Mouse (Mus musculus) B cell, adult 2 months (primary cell): ENCODE data around the gene Galr3.

Experiments
- DNase-seq, 2 experiments: peaks; one replicate each; pipeline ENCODE4 v3.0.0; 2022

Gene Galr3

GRCm38 (mm10) chr15:79057850-79058249, 16.2 kb downstream of the Galr3 start:
- DNase-seq, result no peak

DNA sequence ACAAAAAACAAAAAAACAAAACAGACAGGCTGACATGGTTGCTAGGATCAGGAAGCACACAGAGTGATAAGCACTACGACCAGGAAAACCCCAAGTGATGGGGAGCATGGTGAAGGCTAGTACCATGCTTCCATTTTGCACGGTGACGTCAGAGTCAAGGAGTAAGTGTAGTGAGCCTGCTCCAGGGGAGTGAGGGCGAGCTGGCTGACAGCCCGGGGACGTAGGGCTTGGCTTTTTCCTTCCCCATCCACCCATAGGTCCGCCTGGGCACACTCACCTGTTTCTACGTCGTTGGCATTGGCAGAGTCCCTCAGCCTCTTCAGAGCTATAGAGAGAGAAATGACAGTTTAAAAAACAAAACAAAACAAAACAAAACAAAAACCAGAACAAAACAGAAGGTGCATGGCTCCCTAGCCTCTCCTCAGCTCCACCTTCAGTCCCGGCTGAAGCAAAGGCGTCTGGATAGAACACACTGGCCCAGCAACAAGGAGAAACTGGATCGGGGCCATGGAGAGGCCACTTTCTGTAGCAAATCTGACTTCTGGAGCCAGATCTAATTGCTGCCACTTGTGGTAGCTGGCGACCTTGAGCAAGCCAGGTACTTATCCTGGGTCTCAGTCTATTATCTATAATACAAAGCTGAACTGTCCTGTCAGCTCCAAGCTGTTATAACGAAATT, 19.3 kb downstream of the Galr3 start:
- no peak for DNase-seq

DNA sequence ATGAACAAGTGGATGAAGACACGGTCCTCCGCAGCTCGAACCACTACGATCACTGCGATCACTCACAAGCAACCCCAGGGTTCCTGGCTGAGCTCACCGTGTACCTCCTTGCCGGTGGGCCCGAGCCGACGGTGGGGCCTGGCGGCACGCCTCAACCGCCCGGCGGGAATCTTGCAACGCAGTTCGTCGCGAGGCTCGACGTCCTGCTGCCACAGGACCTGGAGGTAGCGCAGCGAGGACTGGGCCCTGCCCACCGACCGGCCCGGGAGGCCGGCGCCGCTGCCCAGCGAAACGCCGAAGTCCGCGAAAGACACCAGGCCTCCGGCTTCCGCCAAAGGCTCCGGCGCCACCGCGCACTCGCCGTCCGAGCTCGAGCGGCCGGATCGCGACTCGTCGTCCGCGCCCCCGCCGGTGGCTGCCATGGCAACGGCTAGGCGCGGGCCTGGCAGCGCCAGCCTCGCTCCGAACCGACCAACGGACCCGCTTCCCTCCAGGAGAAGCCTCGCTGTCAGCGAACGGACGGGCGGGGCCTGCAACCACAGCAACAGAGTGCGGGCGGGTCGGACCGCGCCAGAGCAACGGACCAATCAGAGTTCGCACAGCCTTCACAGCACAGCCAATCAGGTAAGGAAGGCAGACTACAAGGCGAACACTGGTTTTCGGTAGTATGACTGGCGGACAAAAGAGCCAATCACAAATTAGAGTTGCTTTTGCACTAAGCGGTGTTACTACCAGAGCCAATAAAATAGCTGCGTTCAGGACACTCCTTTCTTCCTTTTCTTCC, 20.9 kb downstream of the Galr3 start, which contains the start of gene Ankrd54:
TSS of gene Ankrd54 (minus strand) at position 518 of the 784 bp plus-strand sequence.
- DNase-seq, result peak; percentile 92 to 94

DNA sequence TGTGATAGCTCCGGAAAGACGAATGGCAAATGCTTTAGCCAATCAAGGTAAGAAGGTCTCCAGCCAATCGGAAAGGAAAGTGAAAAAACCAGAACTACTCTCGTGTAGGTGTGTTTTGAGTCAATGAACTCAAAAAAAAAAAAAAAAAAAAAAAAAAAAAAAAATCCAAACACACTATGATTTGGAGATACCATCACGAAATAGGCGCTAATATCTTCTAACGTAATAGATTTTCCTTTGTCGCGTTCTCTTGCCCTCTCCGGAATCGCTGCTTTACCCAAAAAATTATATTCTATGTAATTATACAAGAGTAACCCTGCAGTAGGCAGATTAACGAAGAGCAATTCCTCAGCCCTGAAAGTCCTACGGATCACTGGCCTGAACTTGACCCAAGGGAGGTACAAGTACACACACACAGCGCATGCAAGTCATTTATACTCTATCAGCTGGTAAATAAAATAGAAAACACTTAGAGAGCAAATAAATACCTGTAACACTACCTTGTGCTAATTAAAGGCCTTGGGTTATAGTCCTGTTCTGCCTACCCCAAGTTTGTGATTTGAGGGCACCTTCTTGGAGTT, 21.6 kb downstream of the Galr3 start:
- no peak for DNase-seq

DNA sequence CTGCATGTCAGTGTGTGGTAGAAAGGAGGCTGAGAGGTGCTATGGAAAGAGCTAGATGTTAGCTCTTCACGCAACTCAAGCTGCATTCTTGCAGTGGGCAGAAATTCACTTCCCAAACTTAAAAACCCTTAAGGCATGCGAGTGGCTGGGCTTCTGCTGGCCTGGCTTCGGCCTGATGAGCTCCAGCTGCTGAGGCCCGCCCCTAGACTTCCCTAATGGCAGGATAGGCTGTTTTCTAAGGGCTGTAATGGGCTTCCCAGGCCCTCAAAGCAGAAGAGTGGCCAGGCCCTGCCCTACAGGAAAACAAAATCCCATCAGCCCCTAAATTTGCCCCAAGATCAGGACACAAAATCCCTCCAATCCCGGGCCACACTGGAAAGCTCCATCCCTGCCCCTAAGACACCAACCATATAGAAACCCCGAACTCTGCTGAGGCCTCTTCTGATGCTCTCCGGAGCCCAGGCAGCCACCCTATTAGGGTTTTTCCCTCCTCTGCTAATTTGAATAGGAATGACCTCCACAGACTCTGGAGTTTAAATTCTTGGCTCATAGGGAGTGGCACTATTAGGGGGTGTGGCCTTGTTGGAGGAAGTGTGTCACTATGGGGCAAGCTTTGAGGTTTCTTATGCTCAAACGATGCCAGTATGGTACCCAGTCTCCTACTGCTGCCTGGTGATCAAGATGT, 23.5 kb downstream of the Galr3 start:
- DNase-seq, result no peak

GRCm38 (mm10) chr15:79066276-79066675, 24.6 kb downstream of the Galr3 start:
- no peak for DNase-seq

GRCm38 (mm10) chr15:79067631-79068030, 25.9 kb downstream of the Galr3 start:
- DNase-seq, result no peak

DNA sequence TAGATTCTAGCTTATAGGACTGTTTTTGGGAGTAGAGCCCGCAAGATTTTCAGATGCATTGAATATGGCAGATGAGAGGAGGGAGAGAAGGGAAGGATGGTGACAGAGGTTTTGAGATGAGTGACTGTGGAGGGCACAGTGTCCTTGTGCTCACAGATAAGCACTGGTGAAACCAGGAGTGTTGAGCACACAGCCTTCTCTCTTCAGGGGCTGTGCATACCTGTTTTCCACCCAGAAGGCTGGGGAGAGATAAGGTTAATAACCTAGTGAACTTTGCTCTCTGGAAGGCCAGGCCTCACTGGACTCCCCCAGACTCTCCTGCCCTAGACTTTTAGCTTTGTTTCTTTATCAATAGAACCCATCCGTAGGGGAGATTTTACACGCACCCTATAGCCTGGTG, 26.7 kb downstream of the Galr3 start:
- DNase-seq, result no peak

DNA sequence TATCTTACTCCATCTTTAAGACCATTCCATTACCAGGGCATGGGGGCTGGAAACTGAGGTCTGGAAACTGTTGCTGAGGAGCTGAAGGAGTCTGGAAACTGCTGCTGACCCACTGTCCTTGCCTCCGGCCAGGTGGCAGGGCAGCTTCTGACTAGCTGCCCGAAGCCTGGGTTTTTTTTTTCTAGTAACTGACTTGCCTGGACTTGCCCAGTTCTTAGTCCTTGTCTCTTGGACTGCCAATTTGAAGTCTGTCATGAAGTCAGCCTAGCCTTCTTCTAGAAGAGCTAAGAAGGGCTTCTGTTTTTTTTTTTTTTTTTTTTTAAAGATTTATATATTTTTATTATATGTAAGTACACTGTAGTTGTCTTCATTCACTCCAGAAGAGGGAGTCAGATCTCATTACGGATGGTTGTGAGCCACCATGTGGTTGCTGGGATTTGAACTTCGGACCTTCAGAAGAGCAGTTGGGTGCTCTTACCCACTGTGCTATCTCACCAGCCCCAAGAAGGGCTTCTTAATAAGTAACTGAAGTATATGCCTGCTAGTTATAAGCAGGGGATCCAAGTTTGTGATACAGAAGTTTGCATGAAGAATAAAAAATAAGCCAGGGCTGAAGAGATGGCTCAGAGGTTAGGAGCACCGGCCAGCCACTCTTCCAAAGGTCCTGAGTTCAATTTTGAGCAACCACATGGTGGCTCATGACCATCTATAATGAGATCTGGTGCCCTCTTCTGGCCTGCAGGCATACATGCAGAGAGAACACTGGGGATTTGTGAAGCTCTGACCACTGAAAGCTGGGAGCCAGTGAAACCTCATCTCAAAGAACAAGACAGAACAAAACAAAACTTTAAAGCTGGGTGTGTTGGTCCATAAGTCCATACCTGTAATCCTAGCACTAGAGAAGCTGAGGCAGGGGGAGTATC, 29.7 kb downstream of the Galr3 start:
- DNase-seq, result peak; percentile 58 to 66

GRCm38 (mm10) chr15:79073752-79074151, 32.1 kb downstream of the Galr3 start:
- DNase-seq, result no peak

DNA sequence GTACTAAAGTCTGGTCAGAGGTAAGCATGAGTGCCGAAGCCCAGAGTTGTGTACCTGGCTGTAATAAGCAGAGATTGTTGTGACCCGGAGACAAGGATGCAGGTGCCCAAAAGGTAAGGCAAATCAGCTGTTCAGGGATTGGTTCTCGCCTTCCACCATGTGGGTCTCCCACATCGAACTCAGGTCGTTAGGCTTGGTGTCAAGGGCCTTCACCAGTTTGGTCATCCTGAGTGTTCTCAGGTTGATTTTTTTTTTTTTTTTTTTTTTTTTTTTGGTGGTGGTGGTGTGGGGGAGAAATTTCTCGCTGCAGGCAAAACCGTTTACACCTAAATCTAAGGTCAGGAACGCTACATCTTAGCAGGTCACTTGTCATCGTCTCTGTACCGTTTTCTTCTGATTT, 32.8 kb downstream of the Galr3 start:
- no peak for DNase-seq

DNA sequence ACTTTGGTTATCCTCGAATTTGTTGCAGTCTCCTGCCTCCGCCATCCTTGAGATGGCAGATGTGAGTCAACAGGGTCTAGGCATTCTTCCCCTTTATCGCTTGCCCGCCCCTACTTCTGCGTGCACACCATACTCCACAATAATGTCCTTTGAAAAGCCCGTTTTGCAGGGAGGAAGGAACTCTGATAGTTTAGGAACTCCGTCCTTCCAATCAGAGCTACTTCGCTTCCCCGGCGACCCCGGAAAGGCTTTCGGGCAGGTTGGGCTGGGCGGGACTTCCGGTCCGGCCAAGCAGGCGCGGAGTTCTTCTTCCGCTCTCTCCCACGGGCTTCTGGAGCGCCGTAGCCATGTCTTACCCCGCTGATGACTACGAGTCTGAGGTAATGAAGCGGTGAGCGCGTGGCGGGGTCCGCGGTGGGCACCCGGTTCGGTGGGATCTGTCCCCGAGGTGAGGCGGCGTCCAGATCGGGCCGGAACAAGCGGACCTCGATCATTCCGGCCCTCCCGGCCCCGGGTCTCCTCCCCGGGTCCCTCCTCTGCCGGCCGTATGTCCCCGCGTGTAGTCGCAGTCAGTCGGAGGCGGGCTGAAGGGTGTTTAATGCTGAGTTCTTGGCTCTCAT, 33.3 kb downstream of the Galr3 start, which contains the start of gene Eif3l:
TSS of gene Eif3l (plus strand) at position 267 of the 620 bp plus-strand sequence.
- DNase-seq, result peak; percentile 83 to 84

GRCm38 (mm10) chr15:79075658-79076365, 34.1 kb downstream of the Galr3 start:
- no peak for DNase-seq

GRCm38 (mm10) chr15:79079567-79079966, 37.9 kb downstream of the Galr3 start:
- no peak for DNase-seq

DNA sequence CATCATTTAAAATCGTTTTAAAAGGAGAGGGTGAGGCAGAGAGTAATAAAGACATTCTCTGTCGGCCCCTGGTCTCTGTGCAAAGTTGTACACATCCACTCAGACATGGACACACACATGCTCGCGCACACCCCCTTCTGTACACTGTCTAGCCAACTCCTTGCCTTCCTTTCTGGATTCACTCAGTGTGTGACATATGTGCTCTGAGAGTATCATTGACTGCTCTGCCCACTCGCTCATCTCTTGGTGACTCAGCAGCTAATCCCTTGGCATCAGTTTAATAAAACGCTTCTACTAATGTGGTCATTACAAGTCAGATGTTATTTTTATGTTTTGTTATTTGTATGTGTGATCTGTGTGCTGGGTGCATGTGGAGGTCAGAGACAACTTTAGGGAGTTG, 50.6 kb downstream of the Galr3 start:
- DNase-seq, result no peak
